Mouse (Mus musculus): Measurements from ENCODE around the gene Cpm.

The Cpm gene

GRCm38 (mm10) chr10:117621616-117622533 lies 7.4 kb upstream of the Cpm start:
- DNase-seq, result no peak

GRCm38 (mm10) chr10:117623358-117623757 lies 5.9 kb upstream of the Cpm start:
- no peak for DNase-seq

DNA sequence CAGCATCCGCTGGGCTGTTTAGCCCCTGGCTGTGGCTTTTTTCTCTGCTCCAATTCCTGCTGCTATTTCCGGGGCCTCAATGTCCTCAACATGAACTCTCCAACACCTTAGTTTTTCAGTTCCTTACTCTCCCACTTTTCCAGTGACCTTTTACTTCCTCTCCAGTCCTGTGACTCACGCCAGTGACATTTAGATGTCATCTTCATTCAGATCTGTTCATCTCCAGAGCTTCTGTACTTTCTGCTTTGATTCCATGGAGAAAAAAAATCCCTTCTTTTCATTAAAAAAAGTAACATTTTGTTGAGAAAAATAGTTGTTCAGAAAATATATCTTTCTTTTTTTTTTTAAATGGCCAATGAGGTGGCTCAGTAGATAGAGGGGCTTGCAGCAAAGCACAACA lies 5.1 kb upstream of the Cpm start:
- no peak for DNase-seq

- no peak for DNase-seq
Observed at GRCm38 (mm10) chr10:117624655-117625497, 4.4 kb upstream of the Cpm start.

DNA sequence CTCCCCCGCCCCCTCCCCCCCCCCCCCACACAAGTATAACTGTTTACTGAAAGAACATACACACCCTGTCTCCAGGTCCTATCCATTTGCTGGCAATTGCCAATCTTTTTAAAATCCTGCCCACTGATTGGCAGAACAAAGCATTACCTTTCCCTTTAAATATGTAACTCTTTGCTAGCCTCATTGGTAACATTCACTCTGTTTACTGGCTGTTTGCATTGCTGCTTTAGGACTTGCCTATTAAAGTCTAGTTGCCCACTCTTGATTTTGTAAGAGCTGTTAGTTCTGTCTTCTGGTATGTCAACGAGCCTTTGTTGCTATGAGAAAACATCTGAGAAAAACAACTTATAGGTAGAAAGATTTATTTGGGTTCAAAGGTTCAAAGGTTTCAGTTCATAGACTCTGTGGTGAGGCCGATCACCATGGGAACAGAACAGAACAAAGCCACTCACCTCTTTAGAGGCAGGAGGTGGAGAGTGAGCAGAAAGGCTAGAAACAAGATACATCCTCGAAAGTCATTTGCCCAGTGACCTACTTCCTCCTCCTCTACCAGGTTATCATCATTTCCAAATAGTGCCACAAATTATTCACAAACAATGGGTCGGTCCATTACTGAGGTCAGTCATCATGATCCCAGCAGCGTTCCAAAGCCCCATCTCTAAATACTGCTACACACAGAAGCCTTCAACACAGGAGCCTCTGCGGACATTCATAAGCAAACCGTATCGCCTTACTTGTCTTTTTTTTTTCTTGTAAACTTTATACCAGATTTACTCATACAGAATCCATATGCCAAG lies 3.6 kb upstream of the Cpm start:
- DNase-seq, result no peak

DNA sequence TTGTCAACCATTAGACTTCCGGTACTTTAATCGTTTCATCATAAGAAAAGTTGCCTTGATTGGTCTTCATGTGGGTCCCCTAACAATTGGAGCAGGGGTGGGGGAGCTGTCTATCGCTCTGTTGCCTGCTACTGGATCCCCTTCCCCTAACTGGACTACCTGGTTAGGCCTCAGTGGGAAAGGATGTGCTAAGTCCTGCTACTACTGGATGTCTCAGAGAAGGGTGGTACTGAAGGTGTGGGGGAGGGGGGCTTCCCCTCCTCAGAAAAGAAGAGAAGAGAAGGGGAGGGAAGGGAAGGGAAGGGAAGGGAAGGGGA lies 3.0 kb upstream of the Cpm start:
- DNase-seq, result no peak

DNA sequence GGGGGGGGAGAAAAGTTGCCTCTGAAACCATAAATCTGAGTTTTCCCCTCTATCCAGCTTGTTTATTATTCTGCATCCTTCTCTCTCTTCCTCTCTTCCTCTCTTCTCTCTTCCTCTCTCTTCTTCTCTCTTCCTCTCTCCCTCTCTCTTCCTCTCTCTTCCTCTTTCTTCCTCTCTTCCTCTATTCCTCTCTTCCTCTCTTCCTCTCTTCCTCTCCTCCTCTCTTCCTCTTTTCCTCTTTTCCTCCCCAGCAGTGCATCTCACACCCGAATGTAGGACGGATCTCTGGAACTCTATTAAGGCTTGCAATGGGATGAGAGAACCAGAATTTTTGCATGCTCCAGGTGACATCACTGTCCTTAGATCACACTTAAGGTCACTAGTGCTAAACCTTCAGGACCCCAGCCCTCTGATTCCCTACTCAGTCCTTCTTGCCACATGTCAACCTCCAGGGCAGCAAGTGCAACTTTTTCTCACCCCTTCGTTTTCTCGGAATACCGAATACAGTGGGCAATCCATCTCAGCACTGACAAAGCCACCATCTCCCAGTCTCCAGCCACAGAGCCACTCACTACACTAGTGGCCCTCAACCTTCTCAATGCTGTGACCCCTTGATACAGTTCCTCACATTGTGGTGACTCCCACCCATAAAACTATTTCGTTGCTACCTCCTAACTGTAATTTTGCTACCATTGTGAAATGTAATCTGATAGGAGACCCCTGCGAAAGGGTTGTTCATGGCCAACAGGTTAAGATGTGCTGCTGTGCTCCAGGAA lies 2.3 kb upstream of the Cpm start:
- DNase-seq, result no peak

DNA sequence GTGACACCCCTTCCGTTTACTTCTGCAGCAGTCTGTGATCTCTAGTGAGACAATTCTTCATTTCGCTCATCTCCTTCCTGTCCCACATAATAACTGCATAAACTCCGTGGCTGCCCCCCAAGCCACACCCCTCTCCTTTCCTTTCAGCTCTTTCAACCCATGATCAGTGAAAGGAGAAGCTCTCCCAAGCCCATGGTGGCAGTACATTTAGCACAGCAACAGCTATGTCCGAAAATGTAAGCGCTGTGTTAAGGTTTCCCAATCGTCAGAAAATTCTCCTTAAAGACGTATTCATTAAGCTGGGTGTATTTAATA lies 1.7 kb upstream of the Cpm start:
- no peak for DNase-seq

DNA sequence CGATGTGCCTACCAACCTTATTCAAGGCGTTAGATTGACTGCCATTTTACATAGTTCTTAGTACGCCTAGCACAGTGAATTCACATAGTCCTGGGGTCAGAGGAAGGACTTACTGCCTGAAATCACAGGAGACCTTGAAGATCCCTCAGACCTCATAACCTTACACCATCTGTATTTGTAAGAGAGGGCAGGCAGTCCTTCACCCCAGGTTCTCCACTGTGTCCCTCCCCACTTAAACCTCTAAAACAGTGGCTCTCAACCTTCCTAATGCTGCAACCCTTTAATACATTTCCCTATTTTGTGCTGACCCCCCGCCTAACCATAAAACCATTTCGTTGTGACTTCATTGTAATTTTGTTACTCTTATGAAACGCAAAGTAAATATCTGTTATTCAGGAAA lies 1.4 kb upstream of the Cpm start:
- DNase-seq, result no peak

- no peak for DNase-seq
Observed at GRCm38 (mm10) chr10:117628363-117629168, 734 bp upstream of the Cpm start.

GRCm38 (mm10) chr10:117630176-117630575 lies 876 bp downstream of the Cpm start:
- no peak for DNase-seq

DNA sequence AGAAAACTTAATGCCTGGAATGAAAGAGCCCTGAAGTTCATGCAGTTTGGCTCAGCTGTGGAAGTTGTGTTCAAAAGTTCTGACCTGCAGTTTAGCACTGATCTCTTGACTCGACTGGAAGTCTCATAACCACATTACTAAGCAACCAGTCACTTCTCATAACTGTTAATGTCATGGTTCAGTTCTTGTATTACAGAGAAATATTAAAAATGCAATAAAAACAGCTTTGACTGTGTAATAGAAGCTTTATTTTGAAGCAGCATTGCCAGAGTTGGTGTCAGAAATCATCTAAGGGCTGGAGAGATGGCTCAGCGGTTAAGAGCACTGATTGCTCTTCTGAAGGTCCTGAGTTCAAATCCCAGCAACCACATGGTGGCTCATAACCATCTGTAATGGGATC lies 1.5 kb downstream of the Cpm start:
- no peak for DNase-seq

DNA sequence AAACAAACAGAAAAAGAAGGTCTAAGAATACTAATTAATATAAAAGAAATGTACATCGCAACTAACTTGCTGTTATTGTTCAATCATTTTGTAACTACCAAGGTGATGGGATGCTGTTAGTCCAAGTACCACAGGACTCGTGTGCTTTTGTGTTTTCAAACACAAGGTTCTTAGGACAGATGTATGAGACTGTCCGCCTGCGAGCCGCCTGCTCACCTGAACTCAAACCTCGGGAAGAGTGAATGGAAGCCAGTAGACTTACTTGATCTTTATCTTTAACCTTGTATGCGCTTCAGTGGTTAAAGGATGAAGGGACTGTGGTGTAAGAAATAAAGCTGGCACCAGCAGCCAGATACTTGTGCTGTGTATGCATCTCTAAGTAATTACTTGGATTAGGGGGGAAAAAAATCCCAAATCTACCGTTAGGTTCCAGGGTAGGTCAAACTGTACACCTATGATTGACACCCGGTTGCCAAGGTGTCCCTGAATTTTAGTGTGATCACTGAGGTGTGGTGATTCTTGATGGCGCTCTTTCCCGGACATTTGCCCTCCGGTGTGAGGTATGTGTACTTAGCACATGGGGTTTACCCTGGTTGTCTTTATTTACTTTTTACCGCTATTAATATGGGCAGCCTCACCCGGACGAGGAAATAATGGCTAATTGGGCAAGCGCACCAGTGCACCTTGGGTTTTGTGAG lies 2.4 kb downstream of the Cpm start:
- DNase-seq, result no peak

DNA sequence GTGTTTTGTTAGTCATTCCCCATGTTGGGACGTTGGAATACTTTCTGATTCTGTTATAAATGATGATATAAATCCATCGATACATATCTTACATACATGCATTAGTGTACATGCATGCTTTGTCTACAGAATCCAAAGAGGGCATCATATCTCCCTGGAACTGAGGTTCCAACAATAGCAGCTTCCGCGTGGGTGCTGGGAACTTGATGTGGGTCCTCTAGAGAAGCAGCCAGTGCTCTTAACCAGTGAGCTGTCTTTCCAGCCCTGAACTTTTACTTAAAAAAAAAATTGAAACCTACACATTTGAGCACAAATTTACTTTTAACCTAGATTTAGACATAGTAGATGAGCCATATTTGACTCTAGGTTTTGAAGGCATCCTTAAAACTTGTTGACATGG lies 3.1 kb downstream of the Cpm start:
- no peak for DNase-seq

DNA sequence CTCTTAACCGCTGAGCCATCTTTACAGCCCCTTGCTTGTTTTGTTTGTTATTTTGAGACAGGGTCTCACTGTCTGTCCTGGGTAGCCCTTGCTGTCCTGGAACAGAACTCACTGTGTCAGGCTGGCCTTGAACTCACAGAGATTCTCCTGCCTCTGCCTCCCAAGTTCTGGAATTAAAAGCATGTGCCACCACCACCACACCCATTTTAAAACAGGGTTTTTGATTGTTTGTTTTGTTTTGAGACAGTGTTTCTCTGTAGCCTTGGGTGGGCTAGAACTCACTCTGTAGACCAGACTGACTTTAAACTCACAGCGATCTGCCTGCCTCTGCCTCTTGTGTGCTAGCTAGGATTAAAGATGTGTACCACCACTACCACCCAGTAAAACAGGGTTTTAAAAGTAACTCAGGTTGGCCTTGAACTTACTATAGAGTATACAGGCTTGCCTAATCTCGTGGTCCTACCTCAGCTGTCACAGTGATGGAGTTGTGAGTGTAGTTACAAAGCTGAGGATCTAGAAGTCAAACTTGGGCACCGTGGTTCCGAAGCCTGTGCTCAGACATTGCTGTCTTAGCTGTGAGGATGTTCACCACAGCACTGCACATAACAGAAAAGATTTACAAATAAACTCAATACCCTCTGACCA lies 4.4 kb downstream of the Cpm start:
- DNase-seq, result no peak

DNA sequence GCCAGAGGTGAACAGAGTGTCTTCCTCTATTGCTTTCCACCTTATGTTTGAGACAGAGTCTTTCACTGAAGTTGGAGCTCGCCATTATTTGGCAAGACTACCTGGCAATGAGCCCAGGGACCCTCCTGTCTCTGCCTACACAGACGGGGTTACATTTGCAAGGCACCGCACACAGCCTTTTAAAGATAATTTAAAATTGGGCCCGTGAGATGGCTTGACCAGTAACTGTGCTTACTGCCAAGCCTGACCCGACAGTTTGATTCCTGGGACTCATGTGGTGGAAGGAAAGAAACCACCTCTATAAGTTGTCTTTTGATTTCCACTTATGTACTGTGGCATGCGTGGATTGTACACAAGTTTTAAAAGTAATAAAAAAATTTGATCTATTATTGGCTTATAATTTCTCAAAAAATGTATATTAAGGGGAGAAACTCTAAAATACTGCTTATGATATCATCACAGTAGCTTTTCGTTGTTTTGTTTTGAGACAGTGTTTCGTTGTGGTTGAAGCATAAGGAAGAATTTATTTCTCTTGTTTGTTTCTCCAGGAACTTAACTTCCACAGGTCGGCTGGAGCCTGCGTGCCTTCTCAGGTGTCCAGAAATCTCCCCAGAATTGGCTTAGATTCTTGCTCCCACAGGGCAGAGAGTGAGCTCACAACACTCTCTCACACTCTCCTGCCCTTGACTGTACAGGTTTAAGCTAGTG lies 5.2 kb downstream of the Cpm start:
- no peak for DNase-seq

GRCm38 (mm10) chr10:117635078-117635771 lies 5.9 kb downstream of the Cpm start:
- DNase-seq, result no peak

DNA sequence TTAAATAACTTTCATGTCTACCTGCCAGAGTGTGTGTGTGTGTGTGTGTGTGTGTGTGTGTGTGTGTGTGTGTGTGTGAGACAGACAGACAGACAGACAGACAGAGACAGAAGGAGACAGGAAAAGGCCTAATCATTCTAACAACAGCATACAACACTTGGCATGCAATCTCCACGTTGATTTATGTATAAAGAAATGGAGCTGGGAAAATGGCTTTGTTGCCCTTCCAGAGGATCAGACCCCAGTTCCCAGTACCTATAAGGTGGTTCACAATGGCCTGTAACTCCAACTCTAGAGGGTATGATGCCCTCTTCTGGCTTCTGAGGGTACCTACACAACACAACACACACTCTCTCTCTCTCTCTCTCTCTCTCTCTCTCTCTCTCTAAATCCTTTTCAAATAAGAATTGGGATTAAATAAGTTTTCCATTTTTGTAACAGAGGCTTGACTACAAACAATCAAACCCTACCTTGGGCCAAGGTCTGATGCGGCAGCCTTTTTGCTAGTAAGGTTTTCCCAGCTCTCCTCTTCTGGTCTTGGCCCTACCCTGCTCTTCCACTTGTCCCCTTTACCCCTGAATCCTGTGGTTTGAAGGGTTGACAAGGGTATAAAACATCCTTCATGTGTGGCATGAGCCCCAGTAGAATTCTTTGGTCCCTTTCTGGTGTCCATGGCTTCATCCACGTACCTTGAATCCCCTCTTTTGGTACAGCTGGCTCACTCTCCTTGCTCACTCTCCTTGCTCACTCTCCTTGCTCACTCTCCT lies 6.7 kb downstream of the Cpm start:
- DNase-seq, result no peak
